Mouse (Mus musculus): Measurements from ENCODE around the gene Clip4. TPM values are rescaled to one million over a fixed set of nuclear protein-coding genes. Genes with fewer than 3 reads are reported as not detected.

Clip4 gene
- total RNA-seq, 2 experiments from 2014 or later, result 71.9 to 74.0 TPM

- no peak for DNase-seq (ENCODE audit: extremely low spot score in 1 of 2, low spot score in 2 of 2)
- no peak for TF ChIP-seq CTCF (IDR thresholded peaks at IDR 0.05)
- H3K27ac ChIP-seq, result no peak overlapping the region
- intact Hi-C loops (cut with DNase I), result no loop called here
- H3K4me3 ChIP-seq, result no peak overlapping the region
Measured at GRCm38 (mm10) chr17:71795521-71796205, 27.4 kb downstream of the Clip4 start.

GRCm38 (mm10) chr17:71803456-71803855 is 35.2 kb downstream of the Clip4 start:
- no peak for DNase-seq (ENCODE audit: extremely low spot score in 1 of 2, low spot score in 2 of 2)
- H3K27ac ChIP-seq, result no peak overlapping the region
- intact Hi-C loops (cut with DNase I), result no loop called here
- no peak for TF ChIP-seq CTCF (IDR thresholded peaks at IDR 0.05)
- no peak overlapping the region for H3K4me3 ChIP-seq

GRCm38 (mm10) chr17:71803876-71804275 is 35.6 kb downstream of the Clip4 start:
- intact Hi-C loops (cut with DNase I), result no loop called here
- no peak for TF ChIP-seq CTCF (IDR thresholded peaks at IDR 0.05)
- no peak overlapping the region for H3K4me3 ChIP-seq
- DNase-seq (ENCODE audit: extremely low spot score in 1 of 2, low spot score in 2 of 2), result no peak
- no peak overlapping the region for H3K27ac ChIP-seq

- intact Hi-C loops (cut with DNase I), result no loop called here
- H3K4me3 ChIP-seq, result no peak overlapping the region
- no peak for DNase-seq (ENCODE audit: extremely low spot score in 1 of 2, low spot score in 2 of 2)
- TF ChIP-seq CTCF (IDR thresholded peaks at IDR 0.05), result no peak
- no peak overlapping the region for H3K27ac ChIP-seq
Measured at GRCm38 (mm10) chr17:71811070-71811469, 42.8 kb downstream of the Clip4 start.

- no peak overlapping the region for H3K4me3 ChIP-seq
- intact Hi-C loops (cut with DNase I), result no loop called here
- no peak overlapping the region for H3K27ac ChIP-seq
- no peak for DNase-seq (ENCODE audit: extremely low spot score in 1 of 2, low spot score in 2 of 2)
- no peak for TF ChIP-seq CTCF (IDR thresholded peaks at IDR 0.05)
Measured at GRCm38 (mm10) chr17:71816136-71816864, 48.0 kb downstream of the Clip4 start.

GRCm38 (mm10) chr17:71823622-71824306 is 55.5 kb downstream of the Clip4 start:
- no peak overlapping the region for H3K4me3 ChIP-seq
- intact Hi-C loops (cut with DNase I), result no loop called here
- no peak for TF ChIP-seq CTCF (IDR thresholded peaks at IDR 0.05)
- H3K27ac ChIP-seq, result no peak overlapping the region
- no peak for DNase-seq (ENCODE audit: extremely low spot score in 1 of 2, low spot score in 2 of 2)

GRCm38 (mm10) chr17:71826603-71827002 is 58.3 kb downstream of the Clip4 start:
- no peak for TF ChIP-seq CTCF (IDR thresholded peaks at IDR 0.05)
- intact Hi-C loops (cut with DNase I), result no loop called here
- no peak for DNase-seq (ENCODE audit: extremely low spot score in 1 of 2, low spot score in 2 of 2)
- Histone ChIP-seq H3K27ac (no peak overlapping the region), H3K4me3 (no peak overlapping the region)

- DNase-seq (ENCODE audit: extremely low spot score in 1 of 2, low spot score in 2 of 2), result no peak
- intact Hi-C loops (cut with DNase I), result no loop called here
- Histone ChIP-seq H3K27ac (no peak overlapping the region), H3K4me3 (no peak overlapping the region)
- no peak for TF ChIP-seq CTCF (IDR thresholded peaks at IDR 0.05)
Measured at GRCm38 (mm10) chr17:71827627-71828026, 59.4 kb downstream of the Clip4 start.

GRCm38 (mm10) chr17:71828647-71829414 is 60.6 kb downstream of the Clip4 start:
- DNase-seq (ENCODE audit: extremely low spot score in 1 of 2, low spot score in 2 of 2), result no peak
- H3K4me3 ChIP-seq, result no peak overlapping the region
- no peak overlapping the region for H3K27ac ChIP-seq
- TF ChIP-seq CTCF (IDR thresholded peaks at IDR 0.05), result no peak
- intact Hi-C loops (cut with DNase I), result no loop called here

GRCm38 (mm10) chr17:71831960-71832359 is 63.7 kb downstream of the Clip4 start:
- H3K27ac ChIP-seq, result no peak overlapping the region
- TF ChIP-seq CTCF (IDR thresholded peaks at IDR 0.05), result no peak; the same call in 1 of the 2 replicates
- no peak overlapping the region for H3K4me3 ChIP-seq
- intact Hi-C loops (cut with DNase I), result no loop called here
- no peak for DNase-seq (ENCODE audit: extremely low spot score in 1 of 2, low spot score in 2 of 2)

- no peak for DNase-seq (ENCODE audit: extremely low spot score in 1 of 2, low spot score in 2 of 2)
- H3K27ac ChIP-seq, result no peak overlapping the region
- no peak overlapping the region for H3K4me3 ChIP-seq
- no peak for TF ChIP-seq CTCF (IDR thresholded peaks at IDR 0.05)
- intact Hi-C loops (cut with DNase I), result no loop called here
Measured at GRCm38 (mm10) chr17:71862184-71862583, 93.9 kb downstream of the Clip4 start.

- intact Hi-C loops (cut with DNase I), result no loop called here
- no peak for TF ChIP-seq CTCF (IDR thresholded peaks at IDR 0.05)
- DNase-seq (ENCODE audit: extremely low spot score in 1 of 2, low spot score in 2 of 2), result no peak
- Histone ChIP-seq H3K4me3 (no peak overlapping the region), H3K27ac (no peak overlapping the region)
Measured at GRCm38 (mm10) chr17:71862895-71863294, 94.6 kb downstream of the Clip4 start.

All from left cerebral cortex, adult 2 months (tissue).